Mouse (Mus musculus) liver, embryonic 14.5 days (tissue): ENCODE measurements around the gene Dvl2. TPM values are rescaled to one million over a fixed set of nuclear protein-coding genes. Genes with fewer than 3 reads are reported as not detected.

Source experiments
- ATAC-seq: fragments of 200-750 bp; cut with Nextera tagmentation; 2 replicates; pipeline ENCODE4 v1.8.0; 2017; ENCODE audit warnings: moderate number of reproducible peaks, mild to moderate bottlenecking, moderate library complexity; ENCODE audit not compliant: insufficient read depth
- DNase-seq, 3 experiments: peaks; one replicate each; pipeline ENCODE4 v3.0.0-alpha.2; 2012 to 2013; ENCODE audit warnings: low read depth in 3 of 3, low spot score in 3 of 3
- H3K27ac ChIP-seq: fragments of 300-500 bp; sonication (generic); 2 replicates; pipeline ENCODE4 v1.5.1; 2014; ENCODE audit warnings: moderate library complexity, mild to moderate bottlenecking, control low read depth, inconsistent platforms
- H3K27me3 ChIP-seq: fragments of 300-500 bp; sonication (generic); 2 replicates; pipeline ENCODE4 v1.6.1; 2014; ENCODE audit warnings: mild to moderate bottlenecking, low read length, moderate library complexity; ENCODE audit not compliant: control insufficient read depth, insufficient read depth
- H3K36me3 ChIP-seq: fragments of 300-500 bp; sonication (generic); replicated peaks from 2 replicates; pipeline ENCODE4 v1.6.1; 2014; ENCODE audit warnings: low read depth; ENCODE audit not compliant: control insufficient read depth, insufficient read depth
- H3K4me1 ChIP-seq, 2 experiments: fragments of 200-500 bp in 1 of 2; fragments of 300-500 bp in 1 of 2; sonication (generic) in 1 of 2; replicated peaks; 2 replicates each; pipeline ENCODE4 v1.6.1; 2012 to 2014; ENCODE audit warnings: antibody characterized with exemption in 1 of 2, inconsistent platforms in 1 of 2, low read length in 1 of 2; ENCODE audit not compliant: control insufficient read depth in 2 of 2, insufficient read depth in 2 of 2
- H3K4me2 ChIP-seq: fragments of 300-500 bp; sonication (generic); 2 replicates; pipeline ENCODE4 v1.6.1; 2014; ENCODE audit warnings: low read depth, mild to moderate bottlenecking, control low read depth, moderate library complexity
- H3K4me3 ChIP-seq, 2 experiments: fragments of 200-500 bp in 1 of 2; fragments of 300-500 bp in 1 of 2; sonication (generic) in 1 of 2; 2 replicates each; pipeline ENCODE4 v1.5.1; 2012 to 2014; ENCODE audit warnings: low read depth in 2 of 2, low read length in 2 of 2, mild to moderate bottlenecking in 2 of 2, control low read depth in 1 of 2, inconsistent platforms in 1 of 2, moderate library complexity in 1 of 2; ENCODE audit not compliant: insufficient read depth in 1 of 2
- H3K9ac ChIP-seq: fragments of 300-500 bp; sonication (generic); replicated peaks from 2 replicates; pipeline ENCODE4 v1.6.1; 2014; ENCODE audit warnings: mild to moderate bottlenecking, control low read depth, moderate library complexity
- H3K9me3 ChIP-seq: fragments of 300-500 bp; sonication (generic); 2 replicates; pipeline ENCODE4 v1.6.1; 2016; ENCODE audit warnings: low read length, mixed read lengths; ENCODE audit not compliant: control insufficient read depth
- CTCF ChIP-seq: IDR thresholded peaks from 2 replicates; pipeline ENCODE4 v1.5.1; 2016; ENCODE audit warnings: antibody characterized with exemption, low read depth, control low read depth
- EP300 ChIP-seq: IDR thresholded peaks from 2 replicates; pipeline ENCODE4 v1.6.1; 2016; ENCODE audit warnings: antibody characterized with exemption, low read depth
- WGBS: fragments of 180-500 bp; shearing (Covaris S2); extraction: QIAGEN DNeasy Blood & Tissue Kit; methylation state at CpG from one replicate; pipeline ENCODE4 v1.1.7; 2014; ENCODE audit not compliant: insufficient replicate concordance; 5-methylcytosine and 5-hydroxymethylcytosine counted together
- polyA plus RNA-seq, 2 experiments: library from polyadenylated mRNA; depleted of rRNA in 1 of 2; stranded (reverse) in 1 of 2; unstranded in 1 of 2; fragments of >200 nt; fragmentation: Nextera tagmentation in 1 of 2; extraction: Ambion mirVana in 1 of 2; gene quantifications; 2 replicates each; pipeline versions ENCODE4 v1.2.1 to v1.2.3; 2012 to 2014

Gene Dvl2
- polyA plus RNA-seq, 2 experiments: 3.4 to 4.2 TPM

- Histone ChIP-seq H3K27ac (peak overlapping the region; percentile 5; the same call in 1 of the 2 replicates), H3K9me3 (no peaks in the 10 kb centered on the region), H3K4me2 (peak overlapping the region; percentile 91; the same call in 1 of the 2 replicates), H3K27me3 (no peaks in the 10 kb centered on the region), H3K9ac (no peak overlapping the region), H3K4me1 (peaks cover 12 to 25% of the 10 kb centered on the region in 2 experiments), H3K36me3 (peaks cover 25% of the 10 kb centered on the region), H3K4me3 (no peak overlapping the region)
- WGBS: 80% methylated on average over 8 of the region's 8 CpGs
- ATAC-seq: no peak
- no peak for TF ChIP-seq CTCF
- TF ChIP-seq EP300: no peak
- no peak for DNase-seq
Measured at GRCm38 (mm10) chr11:69999666-70000065, 729 bp upstream of the Dvl2 start.

- ATAC-seq: no peak
- DNase-seq: no peak
- peak overlapping the region; percentile 69 for H3K4me3 ChIP-seq
- 9% methylated on average over 8 of the region's 8 CpGs for WGBS
- no peaks in the 10 kb centered on the region for H3K9me3 ChIP-seq
- H3K27ac ChIP-seq: no peak overlapping the region
- peak overlapping the region; percentile 91 for H3K4me2 ChIP-seq
- no peaks in the 10 kb centered on the region for H3K27me3 ChIP-seq
- H3K9ac ChIP-seq: peak overlapping the region; percentile 64
- peaks cover 11 to 24% of the 10 kb centered on the region in 2 experiments for H3K4me1 ChIP-seq
- peaks cover 24% of the 10 kb centered on the region for H3K36me3 ChIP-seq
- no peak for TF ChIP-seq EP300
- no peak for TF ChIP-seq CTCF
Measured at GRCm38 (mm10) chr11:70001159-70001558, 764 bp downstream of the Dvl2 start.

- H3K9ac ChIP-seq: no peak overlapping the region
- H3K4me1 ChIP-seq: peaks cover 11 to 24% of the 10 kb centered on the region in 2 experiments
- no peak for TF ChIP-seq EP300
- peak; percentile 78 for TF ChIP-seq CTCF
- no peaks in the 10 kb centered on the region for H3K27me3 ChIP-seq
- ATAC-seq (no peak), DNase-seq (peak in 1 of 3 experiments; percentile 54)
- peaks cover 28% of the 10 kb centered on the region for H3K36me3 ChIP-seq
- no peaks in the 10 kb centered on the region for H3K9me3 ChIP-seq
- H3K4me3 ChIP-seq: no peak overlapping the region
- no peak overlapping the region for H3K27ac ChIP-seq
- peak overlapping the region; percentile 91 for H3K4me2 ChIP-seq
Measured at GRCm38 (mm10) chr11:70001865-70002264, 1.5 kb downstream of the Dvl2 start.

GRCm38 (mm10) chr11:70002471-70002870 is 2.1 kb downstream of the Dvl2 start:
- no peak for ATAC-seq
- WGBS: 63% methylated on average over 2 of the region's 2 CpGs
- no peaks in the 10 kb centered on the region for H3K9me3 ChIP-seq
- no peak overlapping the region for H3K27ac ChIP-seq
- peaks cover 28% of the 10 kb centered on the region for H3K36me3 ChIP-seq
- H3K4me1 ChIP-seq: peaks cover 9 to 22% of the 10 kb centered on the region in 2 experiments
- H3K4me3 ChIP-seq: no peak overlapping the region
- H3K9ac ChIP-seq: no peak overlapping the region
- H3K27me3 ChIP-seq: no peaks in the 10 kb centered on the region
- no peak overlapping the region for H3K4me2 ChIP-seq
- no peak for DNase-seq
- TF ChIP-seq EP300: no peak
- no peak for TF ChIP-seq CTCF

- Histone ChIP-seq H3K9me3 (no peaks in the 10 kb centered on the region), H3K27me3 (no peaks in the 10 kb centered on the region), H3K36me3 (peaks cover 15% of the 10 kb centered on the region), H3K4me1 (peaks cover 7 to 13% of the 10 kb centered on the region in 2 experiments), H3K4me3 (no peak overlapping the region), H3K4me2 (no peak overlapping the region), H3K27ac (no peak overlapping the region), H3K9ac (no peak overlapping the region)
- 61% methylated on average over 5 of the region's 5 CpGs for WGBS
- TF ChIP-seq CTCF: peak; percentile 75
- no peak for TF ChIP-seq EP300
- ATAC-seq: no peak
- DNase-seq: no peak
Measured at GRCm38 (mm10) chr11:70005521-70005920, 5.1 kb downstream of the Dvl2 start.
